Mouse (Mus musculus) heart, postnatal 25 days (tissue): Measurements from ENCODE around the gene C330007P06Rik. TPM values are rescaled to one million over a fixed set of nuclear protein-coding genes. Genes with fewer than 3 reads are reported as not detected.
A peak's percentile ranks its signal among the peaks of the same experiment; 100 is the strongest.
"Not testable (repeated sequence)": the region's sequence is repeated elsewhere in the genome, so short reads cannot be mapped to it uniquely, and the experiment has no call there.

ENCODE experiments used
- DNase-seq: peaks from one replicate; pipeline ENCODE4 v3.0.0; 2022; ENCODE audit warnings: low spot score
- intact Hi-C: fragments of 180-260 bp; cut with DNase I; formaldehyde crosslinking; loops from one replicate; pipeline ENCODE4 v1.15.1; 2025
- total RNA-seq, 2 experiments: library from RNA; stranded (reverse); gene quantifications; 2 replicates each; pipeline ENCODE4 v1.2.3; 2021

The C330007P06Rik gene
- 10 to 100 TPM; 15.3 to 17.5 TPM for total RNA-seq

- no peak for DNase-seq
- intact Hi-C loops: loop anchor here (2.0 kb wide), 1 partner anchor 29 kb away; the partner anchor contains the start of gene Nkrf
These were observed at the start of gene C330007P06Rik, which contains the start of gene Ube2a for GRCm38 (mm10) chrX:36873765-36874164. C330007P06Rik (minus strand) TSS chrX:36874111. Ube2a (plus strand) TSS chrX:36873900.

- DNase-seq: no peak
- intact Hi-C loops: no loop called here
These were observed 47.4 kb upstream of the C330007P06Rik start for GRCm38 (mm10) chrX:36921346-36921745.

- no peak for DNase-seq
- intact Hi-C loops: no loop called here
These were observed 43.8 kb upstream of the C330007P06Rik start for GRCm38 (mm10) chrX:36917749-36918148.

- intact Hi-C loops: loop anchor here (5.0 kb wide), 1 partner anchor 79 kb away; no protein-coding TSS in a partner anchor
- DNase-seq: no peak
These were observed 37.4 kb upstream of the C330007P06Rik start for GRCm38 (mm10) chrX:36911343-36911742.

- DNase-seq: no peak
- intact Hi-C loops: loop anchor here (10.0 kb wide), 1 partner anchor 142 kb away; no protein-coding TSS in a partner anchor
These were observed 32.6 kb upstream of the C330007P06Rik start for GRCm38 (mm10) chrX:36906539-36906938.

GRCm38 (mm10) chrX:36903115-36903768 lies 29.3 kb upstream of the C330007P06Rik start:
- intact Hi-C loops: loop anchor here (2.0 to 10.0 kb wide), 2 partner anchors 28 to 138 kb away; partner anchors contain the start of gene C330007P06Rik
- peak; percentile 88 for DNase-seq

- DNase-seq: no peak
These were observed 28.6 kb upstream of the C330007P06Rik start, which contains the start of gene Nkrf for GRCm38 (mm10) chrX:36902321-36903114. Nkrf (minus strand) TSS chrX:36902899.

GRCm38 (mm10) chrX:36901655-36902054 lies 27.7 kb upstream of the C330007P06Rik start:
- DNase-seq: no peak
- intact Hi-C loops: loop anchor here (2.0 to 10.0 kb wide), 2 partner anchors 27 to 137 kb away; partner anchors contain the start of gene C330007P06Rik

More at GRCm38 (mm10) chrX:36902321-36903114, 28.6 kb upstream of the C330007P06Rik start, which contains the start of gene Nkrf:
- intact Hi-C loops: loop anchor here (2.0 to 10.0 kb wide), 2 partner anchors 28 to 138 kb away; partner anchors contain the start of gene C330007P06Rik

GRCm38 (mm10) chrX:36898931-36899330 lies 25.0 kb upstream of the C330007P06Rik start:
- DNase-seq, intact Hi-C loops: not testable (repeated sequence)

- no peak for DNase-seq
- intact Hi-C loops: no loop called here
These were observed 10.8 kb upstream of the C330007P06Rik start for GRCm38 (mm10) chrX:36884719-36885118.

GRCm38 (mm10) chrX:36874704-36875128 lies 805 bp upstream of the C330007P06Rik start:
- no peak for DNase-seq
- intact Hi-C loops: loop anchor here (2.0 kb wide), 1 partner anchor 28 kb away; the partner anchor contains the start of gene Nkrf

GRCm38 (mm10) chrX:36874178-36874696 lies 326 bp upstream of the C330007P06Rik start:
- DNase-seq: peak; percentile 75
- intact Hi-C loops: loop anchor here (2.0 kb wide), 1 partner anchor 29 kb away; the partner anchor contains the start of gene Nkrf

GRCm38 (mm10) chrX:36870372-36870771 lies 3.5 kb downstream of the C330007P06Rik start:
- no peak for DNase-seq
- intact Hi-C loops: no loop called here

GRCm38 (mm10) chrX:36864609-36865328 lies 9.1 kb downstream of the C330007P06Rik start:
- intact Hi-C loops: no loop called here
- no peak for DNase-seq

- intact Hi-C loops: no loop called here
- DNase-seq: peak; percentile 67
These were observed 9.9 kb downstream of the C330007P06Rik start for GRCm38 (mm10) chrX:36863766-36864608.

- DNase-seq: no peak
- intact Hi-C loops: no loop called here
These were observed 21.3 kb downstream of the C330007P06Rik start for GRCm38 (mm10) chrX:36852631-36853030.

- intact Hi-C loops: no loop called here
- DNase-seq: no peak
These were observed 26.8 kb downstream of the C330007P06Rik start for GRCm38 (mm10) chrX:36847152-36847551.

- DNase-seq: no peak
These were observed 30.4 kb downstream of the C330007P06Rik start for GRCm38 (mm10) chrX:36843346-36843990.

More at GRCm38 (mm10) chrX:36843346-36843990, 30.4 kb downstream of the C330007P06Rik start:
- intact Hi-C loops: no loop called here
